Mouse (Mus musculus) left cerebral cortex, postnatal 10 days (tissue): ENCODE data around the gene Tmem260. TPM values are rescaled to one million over a fixed set of nuclear protein-coding genes. Genes with fewer than 3 reads are reported as not detected.

ENCODE experiments used
- DNase-seq, 2 experiments: peaks; one replicate each; pipeline ENCODE4 v3.0.0; 2021 to 2022; ENCODE audit warnings: low spot score in 2 of 2, mixed read lengths in 1 of 2; ENCODE audit errors: extremely low spot score in 1 of 2
- intact Hi-C: fragments of 180-260 bp; cut with DNase I; formaldehyde crosslinking; loops from one replicate; pipeline ENCODE4 v1.15.1; 2025
- total RNA-seq, 2 experiments: library from RNA; stranded (reverse); gene quantifications; 2 replicates each; pipeline ENCODE4 v1.2.3; 2021

Gene Tmem260
- total RNA-seq, result 10 to 100 TPM; 18.6 to 18.7 TPM

DNA sequence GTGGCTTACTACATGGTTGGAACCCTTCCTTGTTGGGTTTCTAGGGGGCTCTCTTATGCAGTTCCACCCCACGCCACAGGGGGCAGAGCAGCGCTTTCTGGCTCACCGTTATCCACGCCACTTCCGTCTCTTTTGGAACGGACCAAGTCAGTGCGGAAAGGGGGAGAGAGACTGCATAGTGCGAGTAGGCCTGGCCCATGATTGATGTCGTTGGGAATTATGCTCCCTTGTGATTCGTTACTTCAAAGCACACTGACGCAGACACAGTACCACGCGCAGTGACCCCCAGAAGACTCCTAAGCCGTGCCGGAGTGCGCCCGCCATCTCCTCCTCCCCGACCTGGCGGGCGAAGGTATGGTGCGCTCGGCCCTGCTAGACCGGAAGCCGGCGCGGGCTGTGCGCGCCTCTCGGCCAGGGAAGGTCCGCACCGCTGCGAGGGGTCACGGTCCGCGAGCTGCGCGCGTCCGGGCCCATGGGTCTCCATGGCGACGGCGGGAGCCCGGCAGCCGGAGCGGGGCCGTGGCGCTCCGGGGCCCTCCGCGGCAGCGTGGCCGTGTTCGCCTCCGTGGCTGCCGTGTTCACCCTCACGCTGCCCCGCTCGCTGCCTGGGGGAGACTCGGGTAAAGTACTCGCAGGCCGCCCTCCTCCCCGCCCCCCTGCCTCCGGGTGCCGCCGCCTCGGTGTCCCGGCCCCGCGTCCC is at the start of gene Tmem260:
Gene Tmem260, plus strand, starts transcription at position 141 of the 700 bp plus-strand sequence.
- peak; percentile 89 to 94 for DNase-seq
- intact Hi-C loops, result loop anchor here (5.0 kb wide), 1 partner anchor 74 kb away; no protein-coding TSS in a partner anchor

DNA sequence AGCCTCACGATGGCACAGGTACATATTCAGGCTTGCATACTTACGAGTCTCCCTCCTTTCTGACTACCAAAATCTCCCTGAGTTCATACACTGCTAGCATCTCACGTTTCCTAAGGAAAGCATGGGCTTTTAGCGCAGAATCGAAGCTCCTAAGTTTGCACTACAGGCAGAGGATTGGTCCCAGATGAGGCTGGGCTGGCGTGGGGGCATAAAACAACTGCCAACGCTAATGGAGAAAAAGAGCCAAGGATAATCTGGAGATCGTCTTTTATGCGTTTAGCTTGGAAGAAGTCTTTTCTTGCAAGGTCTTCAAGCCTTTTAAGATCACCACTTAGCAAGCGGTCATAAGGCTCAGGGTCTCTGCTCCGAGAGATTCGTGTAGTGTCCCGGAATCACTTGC is 39.8 kb upstream of the Tmem260 start:
- peak in 1 of 2 experiments; percentile 61 for DNase-seq
- intact Hi-C loops, result no loop called here

DNA sequence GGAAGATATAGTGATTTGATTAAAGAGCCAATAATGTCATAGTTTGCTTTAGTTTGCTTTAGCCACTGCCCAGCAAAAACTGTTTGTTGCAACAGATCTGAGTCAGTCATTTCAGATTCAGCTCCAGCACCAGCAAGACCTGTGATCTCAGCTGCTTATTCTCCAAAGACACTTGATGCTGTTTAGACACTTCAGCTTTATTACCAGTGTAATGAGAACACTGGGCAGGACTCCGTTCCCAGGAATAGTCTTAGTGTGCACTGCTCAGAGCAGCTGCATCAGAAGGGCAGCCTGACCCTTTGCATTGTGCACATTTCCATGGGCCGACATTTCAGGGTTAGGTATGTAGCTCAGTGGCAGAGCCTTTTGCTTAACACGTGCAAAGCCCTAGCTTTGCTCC is 28.9 kb upstream of the Tmem260 start:
- intact Hi-C loops, result no loop called here
- no peak for DNase-seq

DNA sequence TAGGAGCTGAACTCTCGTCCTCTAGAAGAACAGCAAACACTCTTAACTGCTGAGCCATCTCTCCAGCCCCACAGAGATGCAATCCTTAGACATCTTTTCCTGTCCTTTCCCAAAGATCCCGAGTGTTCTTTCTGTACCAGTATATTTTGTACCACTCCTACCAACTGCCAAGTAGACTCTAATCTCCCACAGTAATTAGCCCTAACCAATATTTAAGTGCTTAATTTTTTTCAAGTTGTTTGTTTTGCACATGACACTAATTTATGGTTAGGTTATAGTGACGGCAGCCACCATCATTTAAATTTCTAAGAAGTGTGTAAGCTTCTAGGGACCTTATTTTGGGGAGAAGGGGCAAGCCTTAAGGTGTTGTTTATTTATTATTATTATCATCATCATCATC is 27.7 kb upstream of the Tmem260 start:
- intact Hi-C loops, result no loop called here
- DNase-seq, result no peak

DNA sequence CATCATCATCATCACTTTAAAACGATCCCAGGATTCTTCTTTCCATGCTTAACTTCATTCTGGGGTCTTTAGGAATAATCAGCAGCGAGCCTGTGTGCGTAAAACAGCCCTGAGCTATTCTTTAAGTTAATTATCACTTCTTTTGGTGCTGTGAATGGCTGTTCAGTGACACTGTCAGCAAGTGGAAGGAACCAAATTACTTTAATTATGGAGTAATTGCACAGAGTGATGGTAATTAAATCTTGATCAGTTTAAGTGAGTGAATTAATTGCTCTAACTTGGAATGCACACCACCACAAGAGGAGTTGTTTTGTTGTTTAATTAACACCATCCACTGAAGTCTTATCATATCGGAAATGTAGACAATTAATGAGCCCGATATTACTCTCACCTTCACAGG is 27.3 kb upstream of the Tmem260 start:
- no peak for DNase-seq
- intact Hi-C loops, result no loop called here

DNA sequence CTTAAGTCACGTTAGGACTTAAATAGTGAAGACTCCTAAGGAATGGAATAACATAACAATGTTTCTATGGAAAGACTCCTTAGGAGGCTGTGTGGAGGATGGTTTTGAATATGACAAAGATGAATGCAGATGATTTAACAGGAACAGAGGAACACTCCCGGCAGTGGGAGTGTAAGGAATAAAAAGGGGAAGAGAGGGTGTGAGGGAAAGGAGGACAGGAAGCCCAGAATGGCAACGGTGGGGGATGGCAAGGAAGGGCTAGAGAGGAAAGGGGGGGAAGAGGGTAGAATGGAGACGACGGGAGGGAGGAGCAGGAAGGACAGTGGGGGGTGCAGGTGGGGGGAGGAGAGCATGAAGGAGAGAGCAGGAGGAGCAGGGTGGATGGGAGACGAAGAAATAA is 24.4 kb upstream of the Tmem260 start:
- DNase-seq, result peak in 1 of 2 experiments; percentile 50
- intact Hi-C loops, result no loop called here

DNA sequence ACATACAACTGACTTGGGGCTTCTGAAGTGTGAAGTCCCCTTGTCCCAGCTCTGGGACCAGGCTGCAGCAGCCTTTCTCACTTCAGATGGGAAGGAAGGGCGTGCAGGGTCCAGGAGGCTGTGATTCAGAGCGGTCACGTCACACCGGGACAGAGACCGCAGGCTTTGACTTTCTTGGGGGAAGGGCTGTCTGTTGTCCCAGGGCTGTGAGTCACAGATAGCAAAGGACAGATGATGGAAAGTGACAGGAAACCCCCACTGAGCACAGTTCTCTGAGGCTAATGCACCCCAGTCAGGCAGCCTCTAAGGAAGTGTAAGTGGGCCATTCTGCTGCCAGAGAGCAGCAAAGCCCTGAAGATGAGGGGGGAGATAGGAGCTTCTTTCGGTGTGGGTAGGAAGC is 23.9 kb upstream of the Tmem260 start:
- intact Hi-C loops, result no loop called here
- peak in 1 of 2 experiments; percentile 60 for DNase-seq

DNA sequence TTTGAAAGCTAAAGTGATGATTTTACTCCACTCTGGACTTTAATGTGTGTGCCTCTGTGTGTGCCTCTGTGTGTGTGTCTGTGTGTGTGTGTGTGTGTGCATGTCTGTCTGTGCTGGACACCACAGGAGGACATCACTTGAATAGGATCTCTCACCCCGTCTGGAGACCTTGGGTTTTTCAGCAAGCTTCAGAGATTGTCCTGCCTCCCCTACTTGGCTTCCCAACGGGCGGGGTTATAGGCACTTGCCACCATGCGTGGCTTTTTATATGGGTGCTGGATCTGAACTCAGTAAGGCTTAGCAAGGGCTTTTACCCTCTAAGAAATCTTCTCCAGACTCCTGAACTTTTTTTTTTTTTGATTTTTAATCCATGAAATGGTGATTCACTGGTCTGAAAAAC is 23.5 kb upstream of the Tmem260 start:
- no peak for DNase-seq
- intact Hi-C loops, result no loop called here

DNA sequence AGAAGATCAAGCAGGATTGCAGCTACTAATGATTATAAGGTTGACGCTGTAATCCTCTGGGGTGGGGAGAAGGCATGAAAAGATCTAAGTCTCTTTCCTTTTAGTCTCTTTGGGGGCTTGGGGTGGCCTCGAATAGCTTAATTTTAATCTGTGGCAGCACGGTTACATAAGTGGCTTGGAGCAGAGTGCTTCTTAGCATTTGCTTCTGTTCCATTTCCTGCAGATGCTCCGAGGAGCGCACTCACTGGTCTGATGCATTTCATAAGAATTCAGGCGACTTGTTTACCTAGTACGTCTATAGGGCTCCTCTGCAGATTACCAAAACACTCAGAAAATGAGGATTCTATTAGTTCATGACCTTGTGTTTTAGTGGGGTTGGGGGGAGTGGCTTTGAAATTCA is 23.0 kb upstream of the Tmem260 start:
- intact Hi-C loops, result no loop called here
- DNase-seq, result no peak

DNA sequence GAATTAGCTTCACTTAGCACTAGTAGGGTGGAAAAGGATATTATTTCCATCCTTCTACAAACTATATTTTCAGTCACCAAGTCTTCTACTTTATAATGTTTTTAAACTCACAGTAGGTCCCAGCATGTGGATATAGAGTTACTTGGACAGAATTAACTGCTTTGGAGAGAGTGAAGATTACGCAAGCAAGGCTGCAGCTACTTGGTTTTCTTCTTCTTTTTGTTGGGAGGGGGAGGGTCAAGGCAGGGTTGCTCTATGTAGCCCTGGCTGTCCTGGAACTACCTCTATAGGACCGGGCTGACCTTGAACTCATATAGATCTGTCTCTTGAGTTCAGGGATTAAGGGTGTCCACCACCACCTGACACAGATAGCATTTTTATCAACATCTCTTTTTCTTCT is 13.9 kb upstream of the Tmem260 start:
- intact Hi-C loops, result no loop called here
- DNase-seq, result no peak

DNA sequence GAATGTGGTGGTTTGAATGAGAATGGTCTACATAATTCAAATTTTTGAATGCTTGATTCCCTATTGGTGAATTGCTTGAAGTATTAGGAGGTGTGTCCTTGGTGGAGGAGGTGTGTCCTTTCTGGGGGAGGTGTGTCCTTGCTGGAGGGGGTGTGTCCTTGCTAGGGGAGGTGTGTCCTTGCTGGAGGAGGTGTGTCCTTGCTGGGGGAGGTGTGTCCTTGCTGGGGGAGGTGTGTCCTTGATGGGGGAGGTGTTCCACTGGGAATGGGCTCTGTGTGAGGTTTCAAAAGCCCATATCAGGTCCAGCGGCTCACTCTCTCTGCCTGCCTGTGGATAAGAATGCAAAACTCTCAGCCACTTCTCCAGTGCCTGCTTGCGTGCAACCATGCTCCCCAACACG is 2.1 kb upstream of the Tmem260 start:
- intact Hi-C loops, result no loop called here
- no peak for DNase-seq

DNA sequence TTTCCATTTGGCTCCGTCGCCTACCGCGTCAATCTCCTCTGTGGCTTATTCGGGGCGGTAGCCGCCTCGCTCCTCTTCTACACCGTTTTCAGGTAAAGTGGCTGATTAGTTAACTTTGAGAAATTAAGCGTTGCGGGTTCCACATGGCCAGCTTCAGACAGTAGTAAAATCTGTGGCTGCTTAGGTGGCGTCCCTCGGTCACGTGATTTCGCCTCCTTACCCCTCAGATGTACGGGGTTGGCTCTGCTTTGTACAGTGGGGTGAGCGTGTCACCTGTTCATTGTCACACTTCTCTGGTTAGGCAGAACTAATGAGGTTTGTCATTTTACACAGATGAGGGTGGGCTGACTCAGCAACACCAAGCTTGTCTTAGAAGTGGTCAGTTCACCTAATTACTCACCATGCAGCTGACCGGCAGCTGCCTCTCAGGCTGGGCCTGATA is 6.1 kb downstream of the Tmem260 start:
- DNase-seq, result no peak
- intact Hi-C loops, result no loop called here

DNA sequence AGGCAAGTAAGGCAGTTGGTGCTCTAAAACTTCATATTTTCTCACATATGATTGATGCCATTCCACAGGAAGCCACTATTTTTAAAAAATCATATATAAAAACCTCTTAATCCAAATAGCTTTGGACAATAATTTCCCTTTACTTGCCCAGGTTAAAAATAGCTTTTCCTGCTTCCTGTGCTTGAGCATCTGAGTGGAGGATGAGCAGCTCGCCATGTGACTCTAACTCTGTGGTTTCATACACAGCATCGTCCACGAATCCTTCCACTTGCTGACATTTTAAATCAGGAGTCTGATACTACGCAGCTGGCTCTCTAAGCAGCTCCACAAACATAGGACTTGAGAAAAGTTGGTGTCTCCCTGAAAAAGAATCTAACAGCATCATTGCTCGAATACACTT is 7.5 kb downstream of the Tmem260 start:
- intact Hi-C loops, result no loop called here

DNA sequence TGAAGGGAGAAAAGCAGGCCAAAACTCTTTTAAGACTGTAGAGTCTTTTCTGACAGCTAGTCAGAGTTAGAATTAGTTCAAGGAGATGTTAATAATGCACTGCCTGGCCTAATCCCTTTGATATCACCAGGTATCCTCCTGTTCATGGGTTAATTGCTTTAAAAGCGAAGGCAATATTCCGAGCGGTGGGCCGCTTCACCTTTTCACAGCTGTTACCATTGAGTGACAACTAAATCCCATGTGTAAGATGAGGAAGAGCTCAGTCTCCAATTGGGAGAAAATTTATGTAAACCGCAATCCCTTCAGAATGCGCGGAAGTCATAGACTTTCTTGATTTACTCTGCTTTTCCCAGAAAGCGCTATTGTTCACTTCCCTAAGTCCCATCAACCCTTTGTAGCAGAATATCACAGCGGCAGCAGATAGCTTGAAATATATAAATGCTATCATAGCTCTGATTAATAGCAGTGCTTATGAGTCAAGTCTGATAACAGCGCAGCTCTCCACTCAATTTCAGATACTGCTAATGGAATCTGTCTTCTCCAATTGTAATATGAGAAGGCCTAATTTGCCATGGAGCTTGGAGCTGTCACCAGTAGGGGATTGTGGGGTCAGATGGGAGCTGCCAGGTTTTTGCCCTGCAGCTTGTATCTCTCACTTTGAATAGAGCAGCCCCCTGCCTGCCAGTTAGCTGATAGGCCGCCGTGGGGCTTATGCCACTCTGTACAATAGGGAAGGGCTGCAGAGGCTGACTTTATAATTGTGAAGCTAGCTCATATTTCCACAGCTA is 10.6 kb downstream of the Tmem260 start:
- no peak for DNase-seq
- intact Hi-C loops, result no loop called here

More for the DNA sequence above, 7.5 kb downstream of the Tmem260 start:
- no peak for DNase-seq

DNA sequence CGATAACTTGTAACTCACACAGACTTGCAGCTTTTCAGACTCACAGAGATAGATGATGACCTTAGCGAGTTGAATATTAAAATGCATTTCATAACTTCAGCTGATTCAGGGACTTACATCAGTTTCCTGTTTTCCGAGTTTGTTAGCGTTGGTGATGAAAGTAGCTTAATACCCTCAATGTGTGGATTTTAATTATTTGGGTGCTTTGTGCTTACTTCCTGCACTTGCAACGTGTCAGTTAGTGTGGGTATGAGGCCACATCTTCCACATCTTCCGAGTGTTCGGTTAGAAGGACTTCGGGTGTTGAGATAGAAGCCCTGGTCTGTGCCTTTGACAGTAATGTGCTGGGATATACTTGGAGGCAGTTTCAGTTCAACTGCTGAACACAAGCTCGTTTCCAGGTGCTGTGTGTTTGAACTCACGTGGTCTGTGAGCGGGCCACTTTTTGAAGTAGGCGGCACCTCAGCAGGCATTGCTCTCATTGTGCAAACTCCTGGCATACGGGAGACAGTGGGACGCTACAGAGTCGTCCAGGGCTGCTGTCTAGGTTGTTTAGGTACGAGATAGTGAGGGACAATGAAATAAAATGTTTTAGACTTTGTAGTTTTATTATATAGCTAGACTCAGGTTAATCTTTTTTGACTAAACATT is 11.5 kb downstream of the Tmem260 start:
- no peak for DNase-seq
- intact Hi-C loops, result no loop called here

DNA sequence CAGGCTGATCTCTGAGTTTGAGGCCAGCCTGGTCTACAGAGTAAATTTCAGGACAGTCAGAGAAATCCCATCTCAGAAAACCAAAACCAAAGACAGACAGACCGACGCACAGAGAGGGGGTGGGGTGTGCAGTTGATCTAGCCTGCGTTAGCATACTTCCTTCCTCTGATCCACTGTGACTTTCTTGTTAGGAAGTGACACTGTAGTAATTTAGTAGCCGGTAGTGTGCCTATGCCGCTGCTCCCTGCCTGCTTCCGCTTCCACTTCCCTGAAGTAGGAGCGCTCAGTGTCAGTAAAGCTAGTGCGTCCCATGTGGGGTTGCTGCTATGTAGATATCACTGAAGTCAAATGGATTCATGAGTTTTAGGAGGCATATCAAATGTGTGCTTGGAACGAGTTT is 13.0 kb downstream of the Tmem260 start:
- DNase-seq, result peak in 1 of 2 experiments; percentile 23
- intact Hi-C loops, result no loop called here

DNA sequence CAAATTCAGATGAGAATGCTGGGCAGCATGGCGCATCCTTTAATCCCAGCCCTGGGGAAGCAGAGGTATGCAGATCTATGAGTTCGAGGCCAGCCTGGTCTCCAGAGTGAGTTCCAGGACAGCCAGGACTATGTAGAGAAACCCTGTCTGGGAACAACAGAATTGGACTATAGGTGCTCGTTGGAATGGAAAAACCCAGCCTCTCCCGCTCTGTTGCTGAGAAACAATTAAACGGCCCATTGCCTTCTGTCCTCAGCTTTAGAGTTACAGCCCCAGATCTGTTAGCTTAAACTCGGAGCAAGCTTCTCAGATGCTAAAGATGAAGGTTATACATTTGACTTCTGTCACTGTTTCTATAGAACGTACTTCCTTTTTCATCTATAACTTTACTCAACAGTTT is 22.4 kb downstream of the Tmem260 start:
- intact Hi-C loops, result no loop called here
- DNase-seq, result no peak

DNA sequence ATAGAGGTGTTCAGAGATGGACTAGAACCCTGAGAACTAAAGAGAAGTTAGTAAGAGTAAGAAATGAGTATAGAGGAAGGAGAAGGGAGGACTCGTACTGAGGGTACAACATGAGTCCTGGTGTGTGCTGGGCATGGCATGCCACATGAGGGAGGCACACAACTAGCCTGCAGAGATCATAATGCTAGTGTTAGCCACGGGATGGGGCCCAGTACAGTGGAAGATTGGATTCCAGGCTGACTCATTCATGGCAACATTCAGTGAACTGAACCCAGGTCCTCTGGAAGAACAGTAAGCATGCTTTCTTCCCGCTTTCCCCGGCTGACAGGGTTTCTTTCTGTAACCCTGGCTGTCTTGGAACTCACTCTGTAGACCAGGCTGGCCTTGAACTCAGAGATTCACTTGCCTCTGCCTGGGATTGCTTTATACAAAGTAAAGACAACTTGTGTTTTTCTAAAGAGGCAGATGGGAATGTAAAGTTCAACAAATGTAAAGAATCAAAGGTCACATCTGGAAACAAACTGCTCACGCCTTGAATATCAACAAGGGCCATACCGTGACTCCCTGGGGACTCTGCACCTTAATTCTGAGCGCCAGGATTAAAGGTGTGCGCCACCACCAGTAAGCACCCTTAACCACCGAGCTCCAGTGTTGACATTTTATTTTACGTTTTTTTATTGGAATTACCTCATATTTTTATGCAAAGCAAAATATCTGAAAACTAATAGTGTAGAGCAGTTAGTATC is 25.0 kb downstream of the Tmem260 start:
- intact Hi-C loops, result no loop called here
- no peak for DNase-seq

DNA sequence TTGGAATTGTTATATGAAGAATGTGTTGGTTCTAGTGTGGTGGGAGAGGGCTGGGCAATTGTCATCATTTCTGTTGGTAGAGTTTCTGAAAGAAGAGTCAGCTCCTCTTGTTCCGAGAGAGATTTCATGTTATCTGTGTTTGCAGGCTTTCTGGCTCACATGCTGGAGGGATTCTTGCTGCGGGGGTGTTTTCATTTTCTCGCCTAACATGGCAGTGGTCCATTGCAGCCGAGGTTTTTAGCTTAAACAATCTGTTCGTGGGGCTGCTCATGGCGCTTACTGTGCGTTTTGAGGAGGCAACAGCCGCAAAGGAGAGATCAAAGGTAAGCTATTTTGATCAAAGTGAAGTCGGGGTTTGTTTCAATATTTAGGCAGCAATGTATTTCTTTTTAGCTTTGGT is 26.3 kb downstream of the Tmem260 start:
- intact Hi-C loops, result no loop called here

More for the DNA sequence above, 26.3 kb downstream of the Tmem260 start:
- peak; percentile 47 to 66 for DNase-seq
